Comparison of ENCODE assay signal across 30 mouse cellular contexts in genomic region chr15:52953480-52953879, GRCm38 (mm10).
"Had no signal": no experiment of that assay in that cellular context is flagged by ENCODE, and none has a peak within 500 bp of the region (broad histone marks: within the 10 kb centered on the region; RNA-seq: fewer than 3 reads in every experiment).

No protein-coding gene starts in this region.

- H3K9ac ChIP-seq: heart, embryonic 12.5 days; heart, embryonic 13.5 days; heart, embryonic 15.5 days; hindbrain, embryonic 12.5 days; hindbrain, embryonic 13.5 days; hindbrain, embryonic 14.5 days; hindbrain, embryonic 15.5 days; intestine, embryonic 15.5 days; kidney, embryonic 15.5 days had no signal

- H3K27me3 ChIP-seq: heart, embryonic 12.5 days; heart, embryonic 13.5 days; heart, embryonic 15.5 days; hindbrain, embryonic 12.5 days; hindbrain, embryonic 13.5 days; hindbrain, embryonic 15.5 days; intestine, embryonic 15.5 days; kidney, embryonic 15.5 days had no signal

- H3K4me1 ChIP-seq: heart, embryonic 12.5 days; heart, embryonic 13.5 days; heart, embryonic 15.5 days; hindbrain, embryonic 10.5 days; hindbrain, embryonic 12.5 days; hindbrain, embryonic 13.5 days; hindbrain, embryonic 15.5 days; intestine, embryonic 15.5 days; kidney, embryonic 15.5 days had no signal

- H3K36me3 ChIP-seq: heart, embryonic 12.5 days; heart, embryonic 13.5 days; heart, embryonic 15.5 days; hindbrain, embryonic 10.5 days; hindbrain, embryonic 12.5 days; hindbrain, embryonic 13.5 days; hindbrain, embryonic 15.5 days; intestine, embryonic 15.5 days; kidney, embryonic 15.5 days had no signal

- H3K27ac ChIP-seq: heart, embryonic 13.5 days; heart, embryonic 15.5 days; hindbrain, embryonic 10.5 days; hindbrain, embryonic 12.5 days; hindbrain, embryonic 13.5 days; hindbrain, embryonic 14.5 days; hindbrain, embryonic 15.5 days; hindbrain, postnatal 0 days; intestine, embryonic 15.5 days; kidney, embryonic 15.5 days; kidney, postnatal 0 days; layer of hippocampus, adult 2 months; left cerebral cortex, adult 2 months had no signal

- H3K4me3 ChIP-seq: heart, embryonic 12.5 days; heart, embryonic 13.5 days; heart, embryonic 15.5 days; hindbrain, embryonic 10.5 days; hindbrain, embryonic 12.5 days; hindbrain, embryonic 13.5 days; hindbrain, embryonic 15.5 days; intestine, embryonic 15.5 days; kidney, embryonic 15.5 days; layer of hippocampus, adult 2 months; left cerebral cortex, adult 2 months had no signal

- DNase-seq: heart, postnatal 10 days; heart, postnatal 14 days; heart, postnatal 36 days; heart, postnatal 4 days; kidney, adult 11 months; kidney, adult 18-20 months; kidney, adult 2 months; kidney, adult 8-10 months; kidney, adult 9 months; kidney, postnatal 10 days; kidney, postnatal 14 days; kidney, postnatal 25 days; kidney, postnatal 36 days; kidney, postnatal 4 days; layer of hippocampus, adult 9-11 months; layer of hippocampus, postnatal 36 days had no signal

- H3K9me3 ChIP-seq: heart, embryonic 12.5 days; heart, embryonic 13.5 days; heart, embryonic 15.5 days; hindbrain, embryonic 10.5 days; hindbrain, embryonic 12.5 days; hindbrain, embryonic 13.5 days; hindbrain, embryonic 15.5 days; intestine, embryonic 15.5 days; kidney, embryonic 15.5 days had no signal
